Mouse (Mus musculus) heart, embryonic 13.5 days (tissue): ENCODE measurements at regions not wholly inside any gene's neighbourhood (a gene's known extent, or its start where the extent isn't known, plus 50 kb on each side); places are given as distances from the start of the nearest gene placed in this dataset.

Experiments
- ATAC-seq: fragments of 200-750 bp; cut with Nextera tagmentation; 2 replicates; pipeline ENCODE4 v1.8.0; 2017; ENCODE audit warnings: moderate TSS enrichment; ENCODE audit not compliant: insufficient number of reproducible peaks, low FRiP score, low TSS enrichment; ENCODE audit errors: extremely low read depth
- H3K27ac ChIP-seq: fragments of 300-500 bp; sonication (generic); replicated peaks from 2 replicates; pipeline ENCODE4 v1.5.1; 2015; ENCODE audit warnings: moderate library complexity, mild to moderate bottlenecking, inconsistent platforms
- H3K27me3 ChIP-seq: fragments of 300-500 bp; sonication (generic); replicated peaks from 2 replicates; pipeline ENCODE4 v1.6.1; 2015; ENCODE audit warnings: mild to moderate bottlenecking, inconsistent platforms
- H3K36me3 ChIP-seq: fragments of 300-500 bp; sonication (generic); 2 replicates; pipeline ENCODE4 v1.6.1; 2015; ENCODE audit warnings: mild to moderate bottlenecking, inconsistent platforms
- H3K4me1 ChIP-seq: fragments of 300-500 bp; sonication (generic); 2 replicates; pipeline ENCODE4 v1.6.1; 2015; ENCODE audit warnings: inconsistent platforms
- H3K4me2 ChIP-seq: fragments of 300-500 bp; sonication (generic); 2 replicates; pipeline ENCODE4 v1.6.1; 2015; ENCODE audit warnings: inconsistent platforms, mild to moderate bottlenecking, moderate library complexity
- H3K4me3 ChIP-seq: fragments of 300-500 bp; sonication (generic); 2 replicates; pipeline ENCODE4 v1.5.1; 2015; ENCODE audit warnings: moderate library complexity, mild to moderate bottlenecking, inconsistent platforms
- H3K9ac ChIP-seq: fragments of 300-500 bp; sonication (generic); 2 replicates; pipeline ENCODE4 v1.6.1; 2015; ENCODE audit warnings: inconsistent platforms, mild to moderate bottlenecking, moderate library complexity
- H3K9me3 ChIP-seq: fragments of 300-500 bp; sonication (generic); 2 replicates; pipeline ENCODE4 v1.6.1; 2016; ENCODE audit warnings: inconsistent platforms
- WGBS: fragments of 180-500 bp; shearing (Covaris S2); methylation state at CpG from one replicate; pipeline ENCODE4 v1.1.7; 2015; ENCODE audit warnings: mixed read lengths; 5-methylcytosine and 5-hydroxymethylcytosine counted together

- H3K4me3 ChIP-seq = no peak overlapping the region
- H3K9me3 ChIP-seq = no peaks in the 10 kb centered on the region
- H3K27ac ChIP-seq = no peak overlapping the region
- H3K27me3 ChIP-seq = peaks cover 9% of the 10 kb centered on the region
- no peaks in the 10 kb centered on the region for H3K4me1 ChIP-seq
- no peaks in the 10 kb centered on the region for H3K36me3 ChIP-seq
- WGBS = 38% methylated on average over 5 of the region's 5 CpGs
- H3K4me2 ChIP-seq = no peak overlapping the region
- no peak overlapping the region for H3K9ac ChIP-seq
- ATAC-seq = no peak
Measured at GRCm38 (mm10) chr2:146625166-146625751, 113.1 kb upstream of the Ralgapa2 start.

- no peak overlapping the region for H3K4me3 ChIP-seq
- H3K4me2 ChIP-seq = no peak overlapping the region
- no peak overlapping the region for H3K9ac ChIP-seq
- peaks cover 17% of the 10 kb centered on the region for H3K27me3 ChIP-seq
- H3K27ac ChIP-seq = no peak overlapping the region
- ATAC-seq = no peak
- 54% methylated on average over 1 of the region's 1 CpGs for WGBS
- H3K9me3 ChIP-seq = no peaks in the 10 kb centered on the region
- H3K4me1 ChIP-seq = no peaks in the 10 kb centered on the region
- H3K36me3 ChIP-seq = no peaks in the 10 kb centered on the region
Measured at GRCm38 (mm10) chr2:146626531-146626930, 114.4 kb upstream of the Ralgapa2 start.

- Histone ChIP-seq H3K4me3 (no peak overlapping the region), H3K4me2 (no peak overlapping the region), H3K27ac (no peak overlapping the region), H3K36me3 (no peaks in the 10 kb centered on the region), H3K27me3 (peaks cover 21% of the 10 kb centered on the region), H3K9ac (no peak overlapping the region), H3K9me3 (no peaks in the 10 kb centered on the region), H3K4me1 (no peaks in the 10 kb centered on the region)
- ATAC-seq = no peak
- WGBS = 58% methylated on average over 3 of the region's 3 CpGs
Measured at GRCm38 (mm10) chr2:146630179-146630578, 118.0 kb upstream of the Ralgapa2 start.

- H3K27ac ChIP-seq = no peak overlapping the region
- H3K36me3 ChIP-seq = no peaks in the 10 kb centered on the region
- no peaks in the 10 kb centered on the region for H3K9me3 ChIP-seq
- H3K27me3 ChIP-seq = peaks cover 21% of the 10 kb centered on the region
- H3K4me3 ChIP-seq = no peak overlapping the region
- no peak overlapping the region for H3K4me2 ChIP-seq
- no peaks in the 10 kb centered on the region for H3K4me1 ChIP-seq
- ATAC-seq = no peak
- WGBS = 69% methylated on average over 5 of the region's 5 CpGs
- no peak overlapping the region for H3K9ac ChIP-seq
Measured at GRCm38 (mm10) chr2:146631098-146631497, 119.0 kb upstream of the Ralgapa2 start.

- Histone ChIP-seq H3K36me3 (no peaks in the 10 kb centered on the region), H3K4me2 (no peak overlapping the region), H3K9me3 (no peaks in the 10 kb centered on the region), H3K4me1 (peaks cover 4% of the 10 kb centered on the region), H3K27ac (no peak overlapping the region), H3K4me3 (no peak overlapping the region), H3K27me3 (peaks cover 15% of the 10 kb centered on the region), H3K9ac (no peak overlapping the region)
- 45% methylated on average over 16 of the region's 16 CpGs for WGBS
- ATAC-seq = no peak
Measured at GRCm38 (mm10) chr2:146633329-146634070, 121.4 kb upstream of the Ralgapa2 start.

- 39% methylated on average over 5 of the region's 5 CpGs for WGBS
- Histone ChIP-seq H3K27ac (no peak overlapping the region), H3K9me3 (no peaks in the 10 kb centered on the region), H3K4me1 (peaks cover 4% of the 10 kb centered on the region), H3K4me2 (no peak overlapping the region), H3K4me3 (no peak overlapping the region), H3K27me3 (peaks cover 4% of the 10 kb centered on the region; the same call in 1 of the 2 replicates), H3K9ac (no peak overlapping the region), H3K36me3 (no peaks in the 10 kb centered on the region)
- ATAC-seq = no peak
Measured at GRCm38 (mm10) chr2:146637573-146637972, 125.4 kb upstream of the Ralgapa2 start.

- no peak for ATAC-seq
- Histone ChIP-seq H3K9ac (no peak overlapping the region), H3K36me3 (no peaks in the 10 kb centered on the region), H3K27ac (no peak overlapping the region), H3K4me2 (no peak overlapping the region), H3K4me3 (no peak overlapping the region), H3K4me1 (no peaks in the 10 kb centered on the region), H3K27me3 (peaks cover 3% of the 10 kb centered on the region; the same call in 1 of the 2 replicates), H3K9me3 (no peaks in the 10 kb centered on the region)
- 60% methylated on average over 16 of the region's 16 CpGs for WGBS
Measured at GRCm38 (mm10) chr2:146646237-146646972, 134.3 kb upstream of the Ralgapa2 start.

- Histone ChIP-seq H3K9me3 (no peaks in the 10 kb centered on the region), H3K27ac (no peak overlapping the region), H3K4me1 (no peaks in the 10 kb centered on the region), H3K9ac (no peak overlapping the region), H3K4me2 (no peak overlapping the region), H3K36me3 (no peaks in the 10 kb centered on the region), H3K27me3 (peaks cover 3% of the 10 kb centered on the region; the same call in 1 of the 2 replicates), H3K4me3 (no peak overlapping the region)
- ATAC-seq = no peak
- 81% methylated on average over 2 of the region's 2 CpGs for WGBS
Measured at GRCm38 (mm10) chr2:146646973-146647282, 134.8 kb upstream of the Ralgapa2 start.

GRCm38 (mm10) chr2:146661346-146661745 lies 149.2 kb upstream of the Ralgapa2 start:
- Histone ChIP-seq H3K4me3 (no peak overlapping the region), H3K4me2 (no peak overlapping the region), H3K9ac (no peak overlapping the region), H3K27ac (no peak overlapping the region), H3K36me3 (no peaks in the 10 kb centered on the region), H3K4me1 (no peaks in the 10 kb centered on the region), H3K9me3 (no peaks in the 10 kb centered on the region), H3K27me3 (no peaks in the 10 kb centered on the region)
- WGBS = 61% methylated on average over 3 of the region's 3 CpGs
- no peak for ATAC-seq

- ATAC-seq = no peak
- no peak overlapping the region for H3K27ac ChIP-seq
- H3K4me2 ChIP-seq = no peak overlapping the region
- H3K36me3 ChIP-seq = no peaks in the 10 kb centered on the region
- 66% methylated on average over 2 of the region's 2 CpGs for WGBS
- no peaks in the 10 kb centered on the region for H3K27me3 ChIP-seq
- H3K4me1 ChIP-seq = no peaks in the 10 kb centered on the region
- no peak overlapping the region for H3K9ac ChIP-seq
- H3K9me3 ChIP-seq = no peaks in the 10 kb centered on the region
- H3K4me3 ChIP-seq = no peak overlapping the region
Measured at GRCm38 (mm10) chr2:146672761-146673160, 160.6 kb upstream of the Ralgapa2 start.

- ATAC-seq = no peak
- H3K27ac ChIP-seq = no peak overlapping the region
- WGBS = 64% methylated on average over 3 of the region's 3 CpGs
- H3K36me3 ChIP-seq = no peaks in the 10 kb centered on the region
- H3K4me2 ChIP-seq = no peak overlapping the region
- no peaks in the 10 kb centered on the region for H3K27me3 ChIP-seq
- no peak overlapping the region for H3K4me3 ChIP-seq
- no peak overlapping the region for H3K9ac ChIP-seq
- no peaks in the 10 kb centered on the region for H3K4me1 ChIP-seq
- no peaks in the 10 kb centered on the region for H3K9me3 ChIP-seq
Measured at GRCm38 (mm10) chr2:146681979-146682378, 169.8 kb upstream of the Ralgapa2 start.
